Mouse (Mus musculus) left cerebral cortex, adult 9 months (tissue): ENCODE measurements around the gene Pias4.
A peak's percentile ranks its signal among the peaks of the same experiment; 100 is the strongest.

ENCODE experiments used
- DNase-seq, 2 experiments: peaks; one replicate each; pipeline ENCODE4 v3.0.0; 2022; ENCODE audit warnings: low spot score in 2 of 2

Gene Pias4

GRCm38 (mm10) chr10:81138131-81138782 lies 29.5 kb downstream of the Pias4 start:
- peak in 1 of 2 experiments; percentile 58 for DNase-seq

GRCm38 (mm10) chr10:81137252-81138130 lies 30.2 kb downstream of the Pias4 start:
- peak; percentile 98 to 100 for DNase-seq

- peak in 1 of 2 experiments; percentile 79 for DNase-seq
These were observed 31.0 kb downstream of the Pias4 start for GRCm38 (mm10) chr10:81136706-81137231.

GRCm38 (mm10) chr10:81135831-81136705 lies 31.7 kb downstream of the Pias4 start:
- peak in 1 of 2 experiments; percentile 68 for DNase-seq

GRCm38 (mm10) chr10:81134966-81135681 lies 32.6 kb downstream of the Pias4 start, which contains the start of gene Zbtb7a:
Zbtb7a (plus strand) TSS chr10:81135220.
- no peak for DNase-seq

GRCm38 (mm10) chr10:81134181-81134587 lies 33.5 kb downstream of the Pias4 start:
- no peak for DNase-seq

GRCm38 (mm10) chr10:81123500-81123899 lies 44.2 kb downstream of the Pias4 start:
- peak in 1 of 2 experiments; percentile 57 for DNase-seq

- DNase-seq, result no peak
These were observed 44.8 kb downstream of the Pias4 start for GRCm38 (mm10) chr10:81122889-81123288.

- DNase-seq, result no peak
These were observed 47.1 kb downstream of the Pias4 start for GRCm38 (mm10) chr10:81120650-81121049.

GRCm38 (mm10) chr10:81119625-81120024 lies 48.1 kb downstream of the Pias4 start:
- no peak for DNase-seq

- no peak for DNase-seq
These were observed 54.8 kb downstream of the Pias4 start for GRCm38 (mm10) chr10:81112946-81113345.

- DNase-seq, result peak; percentile 68 to 82
These were observed 61.5 kb downstream of the Pias4 start for GRCm38 (mm10) chr10:81106113-81106721.

GRCm38 (mm10) chr10:81105565-81106112 lies 62.1 kb downstream of the Pias4 start, which contains the start of gene Map2k2:
Map2k2 (plus strand) TSS chr10:81105915.
- DNase-seq, result peak; percentile 86 to 95
